Mouse (Mus musculus) cortical plate, adult 2 months (tissue): Measurements from ENCODE around the gene Tle4. TPM values are rescaled to one million over a fixed set of nuclear protein-coding genes. Genes with fewer than 3 reads are reported as not detected.

Experiments
- H3K27ac ChIP-seq: fragments of 200-500 bp; 2 replicates; pipeline ENCODE4 v1.5.1; 2012; ENCODE audit warnings: low read length, control low read depth, inconsistent platforms; ENCODE audit not compliant: insufficient read depth
- H3K4me1 ChIP-seq: fragments of 200-500 bp; 2 replicates; pipeline ENCODE4 v1.6.1; 2011; ENCODE audit warnings: low read length; ENCODE audit not compliant: control insufficient read depth, insufficient read depth
- H3K4me3 ChIP-seq: fragments of 200-500 bp; 2 replicates; pipeline ENCODE4 v1.5.1; 2011; ENCODE audit warnings: mild to moderate bottlenecking, low read length, control low read depth; ENCODE audit not compliant: insufficient read depth
- CTCF ChIP-seq: fragments of 200-500 bp; IDR thresholded peaks from 2 replicates; pipeline ENCODE4 v1.5.1; 2011; ENCODE audit warnings: mild to moderate bottlenecking, control low read depth, low read length; ENCODE audit not compliant: insufficient read depth; ENCODE audit errors: extremely low read depth
- POLR2A ChIP-seq: fragments of 200-500 bp; IDR thresholded peaks from 2 replicates; pipeline ENCODE4 v1.6.1; 2011; ENCODE audit warnings: mild to moderate bottlenecking, low read length, control low read depth; ENCODE audit not compliant: insufficient read depth; ENCODE audit errors: extremely low read depth
- polyA plus RNA-seq: library from polyadenylated mRNA; depleted of rRNA; stranded (reverse); fragments of >200 nt; gene quantifications from 2 replicates; pipeline ENCODE4 v1.2.3, GENCODE M21; 2012

Tle4 gene
- polyA plus RNA-seq, 1 experiment = 34.2 TPM

DNA sequence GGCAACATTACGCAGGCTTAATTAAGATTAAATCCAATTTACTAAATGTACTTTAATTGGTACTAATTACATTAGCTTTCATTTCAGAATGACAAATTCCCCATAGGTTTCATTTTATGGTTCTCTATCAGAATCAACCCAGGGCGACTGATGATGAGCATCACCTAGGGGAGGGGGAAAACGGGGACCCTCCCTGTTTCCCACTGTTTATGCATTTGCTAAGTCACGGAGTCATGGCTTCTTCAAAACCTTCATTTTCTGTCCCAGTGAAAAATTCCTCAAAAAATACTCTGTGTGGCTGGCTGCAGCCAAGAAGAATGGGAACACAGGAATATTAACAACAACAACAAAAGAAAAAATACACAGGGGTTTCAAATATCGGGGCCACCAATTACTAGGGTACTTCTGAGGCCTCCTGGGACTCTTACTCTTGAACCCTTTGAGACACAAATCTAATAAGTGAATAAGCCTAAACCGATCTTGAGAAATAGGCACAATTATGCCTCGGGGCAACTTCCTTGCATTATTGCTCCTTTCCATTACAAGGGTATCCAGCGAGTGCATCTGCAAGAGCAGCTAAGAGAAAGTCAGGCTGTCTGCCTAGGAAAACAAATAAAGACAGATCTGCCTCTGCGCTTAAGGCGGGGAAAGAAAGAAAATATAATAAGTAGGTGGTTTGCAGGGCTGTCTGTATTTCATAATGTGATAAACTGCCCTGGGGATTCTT lies 5.9 kb downstream of the Tle4 start:
- Histone ChIP-seq H3K4me3 (no peak overlapping the region; the same call in 1 of the 2 replicates), H3K4me1 (peaks cover 3% of the 10 kb centered on the region; the same call in 1 of the 2 replicates), H3K27ac (no peak overlapping the region)
- TF ChIP-seq CTCF (no peak), POLR2A (no peak)

DNA sequence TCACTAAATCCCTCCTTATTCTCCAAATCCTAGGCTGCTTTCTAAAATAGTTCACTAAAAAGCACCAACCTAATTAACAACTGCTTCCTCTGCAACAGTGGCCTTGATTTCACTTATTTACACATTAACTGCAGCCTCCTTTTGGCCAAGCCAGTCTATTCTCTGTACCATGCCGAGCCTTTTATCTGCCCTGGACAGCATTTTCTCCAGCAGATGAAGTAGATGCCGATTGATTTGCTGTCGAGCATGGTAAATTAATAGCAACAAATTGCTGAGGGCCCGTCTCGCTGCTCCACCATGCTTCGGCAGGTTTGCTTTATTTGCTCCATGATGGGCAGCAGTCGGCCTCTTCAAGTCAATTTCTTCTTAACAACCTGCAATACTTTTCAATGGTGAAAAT lies 7.7 kb downstream of the Tle4 start:
- no peak overlapping the region for H3K4me3 ChIP-seq
- H3K27ac ChIP-seq = no peak overlapping the region; the same call in 1 of the 2 replicates
- TF ChIP-seq POLR2A = no peak
- no peak for TF ChIP-seq CTCF
- H3K4me1 ChIP-seq = peaks cover 1% of the 10 kb centered on the region; the same call in 1 of the 2 replicates

GRCm38 (mm10) chr19:14588221-14589123 lies 9.4 kb downstream of the Tle4 start:
- Histone ChIP-seq H3K4me1 (peaks cover 1% of the 10 kb centered on the region; the same call in 1 of the 2 replicates), H3K4me3 (no peak overlapping the region), H3K27ac (no peak overlapping the region)
- TF ChIP-seq POLR2A (no peak), CTCF (no peak)

DNA sequence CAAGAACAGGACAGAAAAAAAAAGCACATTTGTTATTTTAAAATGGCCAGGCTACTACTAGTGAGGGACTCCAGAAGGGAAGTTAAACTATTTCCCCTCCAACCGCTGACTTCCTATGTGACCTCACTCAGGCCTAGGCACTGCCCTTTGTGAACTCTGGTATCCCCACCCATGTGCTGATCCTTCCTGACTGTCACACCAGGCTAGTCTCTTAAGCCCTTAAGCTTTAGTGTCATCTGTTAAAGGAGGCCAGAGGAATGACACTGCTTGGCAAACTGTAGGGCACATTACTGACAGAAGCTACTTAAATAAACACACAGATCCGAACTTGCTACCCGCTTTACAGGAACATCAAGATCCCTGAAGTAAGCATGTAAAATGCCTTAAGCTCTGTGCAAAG lies 11.7 kb downstream of the Tle4 start:
- no peak for TF ChIP-seq POLR2A
- TF ChIP-seq CTCF = no peak
- Histone ChIP-seq H3K27ac (no peak overlapping the region), H3K4me1 (peaks cover 1% of the 10 kb centered on the region; the same call in 1 of the 2 replicates)

DNA sequence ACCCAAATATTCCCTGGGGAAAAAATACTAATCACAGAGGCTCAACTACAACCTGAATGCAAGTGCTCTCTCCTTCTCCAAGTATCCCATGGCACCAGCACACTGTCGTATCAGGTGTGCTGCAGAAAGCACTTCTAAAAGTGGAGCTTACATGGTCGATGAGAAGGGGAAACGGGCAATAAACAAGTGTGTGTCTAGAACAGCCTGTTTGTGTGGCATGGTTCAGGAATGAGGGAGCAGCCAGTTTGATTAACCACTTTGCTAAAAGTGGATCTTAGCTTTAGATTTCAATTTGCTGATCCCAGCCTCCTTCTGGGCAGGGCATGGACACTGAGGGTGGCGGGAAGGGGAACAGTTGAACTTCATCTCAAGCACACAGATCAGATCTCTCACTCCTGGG lies 12.1 kb downstream of the Tle4 start:
- no peak overlapping the region for H3K4me3 ChIP-seq
- no peak overlapping the region for H3K27ac ChIP-seq
- peaks cover 1% of the 10 kb centered on the region; the same call in 1 of the 2 replicates for H3K4me1 ChIP-seq
- TF ChIP-seq CTCF (no peak), POLR2A (no peak)

More for the DNA sequence above, 11.7 kb downstream of the Tle4 start:
- no peak overlapping the region for H3K4me3 ChIP-seq

GRCm38 (mm10) chr19:14585235-14585634 lies 12.6 kb downstream of the Tle4 start:
- no peak overlapping the region for H3K27ac ChIP-seq
- H3K4me1 ChIP-seq = peaks cover 1% of the 10 kb centered on the region; the same call in 1 of the 2 replicates
- no peak overlapping the region for H3K4me3 ChIP-seq
- TF ChIP-seq POLR2A (no peak), CTCF (no peak)

DNA sequence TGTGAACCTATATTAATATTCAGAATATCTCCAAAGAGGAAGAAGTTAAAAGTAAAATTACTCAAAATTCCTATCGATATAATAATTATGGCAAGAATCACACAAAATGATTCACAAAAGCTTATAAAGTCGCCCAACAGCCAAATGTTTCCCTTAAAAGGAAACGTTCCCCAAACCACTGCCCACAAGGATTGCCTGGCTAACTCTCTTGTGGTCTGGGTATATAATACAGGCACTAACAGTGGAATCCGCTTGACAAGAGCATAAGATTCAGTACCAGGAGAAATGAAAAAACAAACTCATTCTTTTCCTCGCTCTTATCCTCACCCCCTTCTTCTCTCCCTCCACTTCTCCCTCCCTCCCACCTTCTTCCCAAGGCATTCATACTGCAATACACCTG lies 19.2 kb downstream of the Tle4 start:
- Histone ChIP-seq H3K4me3 (no peak overlapping the region), H3K4me1 (no peaks in the 10 kb centered on the region), H3K27ac (no peak overlapping the region)
- TF ChIP-seq POLR2A = no peak
- TF ChIP-seq CTCF = no peak

GRCm38 (mm10) chr19:14578016-14578415 lies 19.8 kb downstream of the Tle4 start:
- no peak overlapping the region for H3K4me3 ChIP-seq
- no peak for TF ChIP-seq CTCF
- TF ChIP-seq POLR2A = no peak

GRCm38 (mm10) chr19:14576311-14576710 lies 21.5 kb downstream of the Tle4 start:
- Histone ChIP-seq H3K27ac (no peak overlapping the region), H3K4me3 (no peak overlapping the region), H3K4me1 (no peaks in the 10 kb centered on the region)
- TF ChIP-seq POLR2A = no peak
- no peak for TF ChIP-seq CTCF

More at GRCm38 (mm10) chr19:14578016-14578415, 19.8 kb downstream of the Tle4 start:
- Histone ChIP-seq H3K27ac (no peak overlapping the region), H3K4me1 (no peaks in the 10 kb centered on the region)

DNA sequence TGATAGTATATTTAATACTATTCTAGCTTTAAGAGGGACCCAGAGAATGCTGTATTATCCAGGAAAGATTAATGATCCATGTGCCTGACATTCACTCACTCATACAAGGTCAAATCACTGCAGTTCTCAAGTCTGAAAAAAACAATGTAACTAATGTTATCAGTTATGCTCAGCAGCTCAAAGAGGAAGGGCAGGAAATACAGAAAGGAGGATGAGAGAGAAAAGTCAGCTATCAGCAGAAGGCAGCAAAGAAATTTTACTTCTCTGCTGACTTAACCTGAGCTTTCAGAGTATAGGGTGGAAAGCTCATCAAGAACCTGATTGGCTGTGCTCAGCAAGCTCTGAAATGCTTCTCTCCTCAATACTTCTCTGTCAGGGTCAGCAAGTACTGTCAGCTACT lies 29.0 kb downstream of the Tle4 start:
- Histone ChIP-seq H3K4me1 (no peaks in the 10 kb centered on the region; the same call in 1 of the 2 replicates), H3K4me3 (no peak overlapping the region), H3K27ac (no peak overlapping the region)
- TF ChIP-seq CTCF (no peak), POLR2A (no peak)
